Mouse (Mus musculus) limb, embryonic 12.5 days (tissue): ENCODE data around the gene Got2. TPM values are rescaled to one million over a fixed set of nuclear protein-coding genes. Genes with fewer than 3 reads are reported as not detected.
"Not testable (repeated sequence)": the region's sequence is repeated elsewhere in the genome, so short reads cannot be mapped to it uniquely, and the experiment has no call there.

Source experiments
- ATAC-seq: fragments of 200-750 bp; cut with Nextera tagmentation; 2 replicates; pipeline ENCODE4 v1.8.0; 2017; ENCODE audit warnings: low read depth, moderate TSS enrichment; ENCODE audit not compliant: insufficient number of reproducible peaks, insufficient read depth, low FRiP score, low TSS enrichment
- H3K27ac ChIP-seq: fragments of 300-500 bp; sonication (generic); 2 replicates; pipeline ENCODE4 v1.5.1; 2016; ENCODE audit warnings: mild to moderate bottlenecking, moderate library complexity
- H3K27me3 ChIP-seq: fragments of 300-500 bp; sonication (generic); 2 replicates; pipeline ENCODE4 v1.6.1; 2016; ENCODE audit warnings: mild to moderate bottlenecking, moderate library complexity
- H3K36me3 ChIP-seq: fragments of 300-500 bp; sonication (generic); 2 replicates; pipeline ENCODE4 v1.6.1; 2016; ENCODE audit warnings: mild to moderate bottlenecking, moderate library complexity
- H3K4me1 ChIP-seq: fragments of 300-500 bp; sonication (generic); replicated peaks from 2 replicates; pipeline ENCODE4 v1.6.1; 2016
- H3K4me2 ChIP-seq: fragments of 300-500 bp; sonication (generic); 2 replicates; pipeline ENCODE4 v1.6.1; 2016; ENCODE audit warnings: mild to moderate bottlenecking, moderate library complexity
- H3K4me3 ChIP-seq: fragments of 300-500 bp; sonication (generic); replicated peaks from 2 replicates; pipeline ENCODE4 v1.5.1; 2016; ENCODE audit warnings: mild to moderate bottlenecking
- H3K9ac ChIP-seq: fragments of 300-500 bp; sonication (generic); replicated peaks from 2 replicates; pipeline ENCODE4 v1.6.1; 2016; ENCODE audit warnings: mild to moderate bottlenecking, moderate library complexity
- H3K9me3 ChIP-seq: fragments of 300-500 bp; sonication (generic); 2 replicates; pipeline ENCODE4 v1.6.1; 2016; ENCODE audit warnings: mild to moderate bottlenecking, moderate library complexity
- WGBS: fragments of 180-500 bp; shearing (Covaris S2); methylation state at CpG from one replicate; pipeline ENCODE4 v1.1.7; 2016; 5-methylcytosine and 5-hydroxymethylcytosine counted together
- polyA plus RNA-seq: library from polyadenylated mRNA; unstranded; fragments of >200 nt; fragmentation: Nextera tagmentation; extraction: Ambion mirVana; gene quantifications from 2 replicates; pipeline ENCODE4 v1.2.1, GENCODE M21; 2016

Got2 gene
- polyA plus RNA-seq, 1 experiment from 2014 or later = 193 TPM

- no peaks in the 10 kb centered on the region for H3K27me3 ChIP-seq
- H3K4me2 ChIP-seq = no peak overlapping the region
- H3K4me3 ChIP-seq = no peak overlapping the region
- no peak for ATAC-seq
- H3K9me3 ChIP-seq = no peaks in the 10 kb centered on the region
- peaks cover 5% of the 10 kb centered on the region; the same call in 1 of the 2 replicates for H3K4me1 ChIP-seq
- no peak overlapping the region for H3K9ac ChIP-seq
- WGBS = 95% methylated on average over 10 of the region's 10 CpGs
- H3K27ac ChIP-seq = no peak overlapping the region
- H3K36me3 ChIP-seq = peaks cover 35% of the 10 kb centered on the region
Measured at GRCm38 (mm10) chr8:95837266-95837665, 51.1 kb downstream of the Got2 start.

GRCm38 (mm10) chr8:95835891-95836290 is 52.5 kb downstream of the Got2 start:
- no peaks in the 10 kb centered on the region for H3K9me3 ChIP-seq
- H3K36me3 ChIP-seq = peaks cover 22% of the 10 kb centered on the region; the same call in 1 of the 2 replicates
- no peak overlapping the region for H3K4me2 ChIP-seq
- no peaks in the 10 kb centered on the region for H3K27me3 ChIP-seq
- no peak overlapping the region for H3K27ac ChIP-seq
- H3K4me3 ChIP-seq = no peak overlapping the region
- no peak overlapping the region for H3K9ac ChIP-seq
- WGBS = 71% methylated on average over 4 of the region's 4 CpGs
- no peak for ATAC-seq
- H3K4me1 ChIP-seq = peaks cover 5% of the 10 kb centered on the region; the same call in 1 of the 2 replicates

GRCm38 (mm10) chr8:95833435-95833984 is 54.8 kb downstream of the Got2 start:
- WGBS = under 1% methylated on average over 16 of the region's 16 CpGs
- Histone ChIP-seq H3K36me3 (peaks cover 9% of the 10 kb centered on the region; the same call in 1 of the 2 replicates), H3K4me1 (peaks cover 5% of the 10 kb centered on the region; the same call in 1 of the 2 replicates), H3K9me3 (no peaks in the 10 kb centered on the region), H3K27ac (no peak overlapping the region), H3K27me3 (no peaks in the 10 kb centered on the region), H3K4me2 (peak overlapping the region; percentile 60), H3K4me3 (peak overlapping the region; percentile 44), H3K9ac (peak overlapping the region; percentile 45)
- peak; percentile 64 for ATAC-seq

GRCm38 (mm10) chr8:95832603-95833434 is 55.5 kb downstream of the Got2 start:
- Histone ChIP-seq H3K27ac (peak overlapping the region; percentile 24; the same call in 1 of the 2 replicates), H3K27me3 (no peaks in the 10 kb centered on the region)
- 15% methylated on average over 16 of the region's 16 CpGs for WGBS

GRCm38 (mm10) chr8:95830144-95830543 is 58.2 kb downstream of the Got2 start:
- Histone ChIP-seq H3K4me3 (no peak overlapping the region), H3K27ac (no peak overlapping the region), H3K27me3 (no peaks in the 10 kb centered on the region), H3K4me2 (no peak overlapping the region), H3K4me1 (peaks cover 5% of the 10 kb centered on the region; the same call in 1 of the 2 replicates), H3K9me3 (no peaks in the 10 kb centered on the region), H3K36me3 (no peaks in the 10 kb centered on the region), H3K9ac (no peak overlapping the region)
- ATAC-seq = no peak
- WGBS = 77% methylated on average over 3 of the region's 3 CpGs

More at GRCm38 (mm10) chr8:95832603-95833434, 55.5 kb downstream of the Got2 start:
- peaks cover 5% of the 10 kb centered on the region; the same call in 1 of the 2 replicates for H3K4me1 ChIP-seq
- peak overlapping the region; percentile 45; the same call in 1 of the 2 replicates for H3K9ac ChIP-seq
- peak overlapping the region; percentile 44 for H3K4me3 ChIP-seq
- ATAC-seq = peak; percentile 63; the same call in 1 of the 2 replicates
- peaks cover 9% of the 10 kb centered on the region; the same call in 1 of the 2 replicates for H3K36me3 ChIP-seq
- no peaks in the 10 kb centered on the region for H3K9me3 ChIP-seq
- H3K4me2 ChIP-seq = peak overlapping the region; percentile 60

- H3K9ac ChIP-seq, H3K4me3 ChIP-seq, H3K4me2 ChIP-seq, ATAC-seq, H3K4me1 ChIP-seq, H3K27me3 ChIP-seq, H3K9me3 ChIP-seq, H3K36me3 ChIP-seq, H3K27ac ChIP-seq: not testable (repeated sequence)
- WGBS = 61% methylated on average over 25 of the region's 25 CpGs
Measured at GRCm38 (mm10) chr8:95825162-95825561, 63.2 kb downstream of the Got2 start, which contains the start of gene Sap18b. Gene Sap18b (plus strand): TSS chr8:95825346.

GRCm38 (mm10) chr8:95822699-95823098 is 65.6 kb downstream of the Got2 start:
- Histone ChIP-seq H3K9me3 (no peaks in the 10 kb centered on the region), H3K4me3 (no peak overlapping the region), H3K27ac (no peak overlapping the region), H3K9ac (no peak overlapping the region), H3K36me3 (no peaks in the 10 kb centered on the region), H3K4me2 (no peak overlapping the region), H3K4me1 (no peaks in the 10 kb centered on the region), H3K27me3 (no peaks in the 10 kb centered on the region)
- 63% methylated on average over 3 of the region's 3 CpGs for WGBS
- no peak for ATAC-seq

- no peak overlapping the region for H3K4me2 ChIP-seq
- H3K9me3 ChIP-seq = no peaks in the 10 kb centered on the region
- no peaks in the 10 kb centered on the region for H3K36me3 ChIP-seq
- H3K27ac ChIP-seq = no peak overlapping the region
- WGBS = 88% methylated on average over 5 of the region's 5 CpGs
- H3K27me3 ChIP-seq = no peaks in the 10 kb centered on the region
- no peak overlapping the region for H3K9ac ChIP-seq
- ATAC-seq = no peak
- no peaks in the 10 kb centered on the region for H3K4me1 ChIP-seq
- no peak overlapping the region for H3K4me3 ChIP-seq
Measured at GRCm38 (mm10) chr8:95822096-95822495, 66.3 kb downstream of the Got2 start.

- peaks cover 5% of the 10 kb centered on the region for H3K4me1 ChIP-seq
- no peak overlapping the region for H3K4me3 ChIP-seq
- no peak overlapping the region for H3K4me2 ChIP-seq
- H3K27me3 ChIP-seq = no peaks in the 10 kb centered on the region
- H3K27ac ChIP-seq = no peak overlapping the region
- H3K36me3 ChIP-seq = no peaks in the 10 kb centered on the region
- H3K9me3 ChIP-seq = no peaks in the 10 kb centered on the region
- 90% methylated on average over 6 of the region's 6 CpGs for WGBS
- no peak for ATAC-seq
- H3K9ac ChIP-seq = no peak overlapping the region
Measured at GRCm38 (mm10) chr8:95821266-95821665, 67.1 kb downstream of the Got2 start.

GRCm38 (mm10) chr8:95818211-95818610 is 70.1 kb downstream of the Got2 start:
- H3K27ac ChIP-seq = no peak overlapping the region
- no peak overlapping the region for H3K9ac ChIP-seq
- no peak overlapping the region for H3K4me2 ChIP-seq
- no peaks in the 10 kb centered on the region for H3K27me3 ChIP-seq
- no peak overlapping the region for H3K4me3 ChIP-seq
- no peaks in the 10 kb centered on the region for H3K36me3 ChIP-seq
- no peak for ATAC-seq
- WGBS = 47% methylated on average over 1 of the region's 1 CpGs
- H3K4me1 ChIP-seq = peaks cover 6% of the 10 kb centered on the region
- H3K9me3 ChIP-seq = no peaks in the 10 kb centered on the region

- no peaks in the 10 kb centered on the region for H3K27me3 ChIP-seq
- WGBS = 59% methylated on average over 3 of the region's 3 CpGs
- no peak overlapping the region for H3K4me3 ChIP-seq
- no peak overlapping the region for H3K27ac ChIP-seq
- H3K4me1 ChIP-seq = peaks cover 6% of the 10 kb centered on the region
- no peak overlapping the region for H3K4me2 ChIP-seq
- H3K9ac ChIP-seq = no peak overlapping the region
- no peak for ATAC-seq
- no peaks in the 10 kb centered on the region for H3K36me3 ChIP-seq
- H3K9me3 ChIP-seq = no peaks in the 10 kb centered on the region
Measured at GRCm38 (mm10) chr8:95817597-95817996, 70.8 kb downstream of the Got2 start.
